Mouse (Mus musculus) lung, postnatal 0 days (tissue): Measurements from ENCODE around the gene Gpr171.

ENCODE experiments used
- CTCF ChIP-seq: IDR thresholded peaks from 2 replicates; pipeline ENCODE4 v1.5.1; 2016; ENCODE audit warnings: antibody characterized with exemption, mild to moderate bottlenecking
- EP300 ChIP-seq: IDR thresholded peaks from 2 replicates; pipeline ENCODE4 v1.6.1; 2016; ENCODE audit warnings: antibody characterized with exemption, mild to moderate bottlenecking, control low read depth

DNA sequence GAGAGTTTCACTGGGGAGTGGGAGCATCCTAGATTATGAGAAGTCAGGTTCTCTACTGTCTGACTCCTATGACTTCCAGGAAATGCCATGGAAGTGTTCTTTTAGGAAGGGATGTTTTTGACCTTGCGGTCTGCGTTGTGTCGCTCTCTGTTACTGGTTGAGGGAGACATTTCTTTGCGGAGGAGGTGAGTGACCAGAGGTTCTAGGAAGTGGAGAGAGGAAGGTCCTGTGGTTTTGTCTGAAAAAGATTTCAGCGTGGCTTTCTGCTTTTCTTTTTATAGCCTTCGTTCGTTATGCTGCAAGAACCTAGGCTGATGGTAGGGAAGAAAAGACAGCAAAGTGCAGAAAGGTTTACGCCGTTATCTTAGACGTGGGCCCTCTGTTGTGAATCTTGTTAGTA, 3.1 kb downstream of the Gpr171 start:
- TF ChIP-seq CTCF (no peak), EP300 (no peak)
